Mouse (Mus musculus) C2C12 (cell line): ENCODE measurements around the gene Ccdc6.
"Not testable (repeated sequence)": the region's sequence is repeated elsewhere in the genome, so short reads cannot be mapped to it uniquely, and the experiment has no call there.

Experiments
- CEBPB ChIP-seq: IDR thresholded peaks from one replicate; pipeline ENCODE4 v1.6.1; 2011; ENCODE audit warnings: low read depth, mild to moderate bottlenecking, control low read depth, moderate library complexity
- CTCF ChIP-seq: IDR thresholded peaks from one replicate; pipeline ENCODE4 v1.5.1; 2011; ENCODE audit not compliant: control insufficient read depth, insufficient read depth, insufficient read length
- MAX ChIP-seq: IDR thresholded peaks from one replicate; pipeline ENCODE4 v1.6.1; 2011; ENCODE audit warnings: mild to moderate bottlenecking, control low read depth
- MYOG ChIP-seq: IDR thresholded peaks from one replicate; pipeline ENCODE4 v1.6.1; 2011; ENCODE audit not compliant: control insufficient read depth, insufficient read length; ENCODE audit errors: extremely low read depth

- TF ChIP-seq CTCF, MAX, CEBPB, MYOG: not testable (repeated sequence)
Observed at GRCm38 (mm10) chr10:70222231-70222630, 125.3 kb downstream of the Ccdc6 start.
